Mouse (Mus musculus): ENCODE data around the gene Plpp7. TPM values are rescaled to one million over a fixed set of nuclear protein-coding genes. Genes with fewer than 3 reads are reported as not detected.
A peak's percentile ranks its signal among the peaks of the same experiment; 100 is the strongest.

Plpp7 gene
- polyA plus RNA-seq, 1 experiment from 2014 or later = 29.5 TPM

DNA sequence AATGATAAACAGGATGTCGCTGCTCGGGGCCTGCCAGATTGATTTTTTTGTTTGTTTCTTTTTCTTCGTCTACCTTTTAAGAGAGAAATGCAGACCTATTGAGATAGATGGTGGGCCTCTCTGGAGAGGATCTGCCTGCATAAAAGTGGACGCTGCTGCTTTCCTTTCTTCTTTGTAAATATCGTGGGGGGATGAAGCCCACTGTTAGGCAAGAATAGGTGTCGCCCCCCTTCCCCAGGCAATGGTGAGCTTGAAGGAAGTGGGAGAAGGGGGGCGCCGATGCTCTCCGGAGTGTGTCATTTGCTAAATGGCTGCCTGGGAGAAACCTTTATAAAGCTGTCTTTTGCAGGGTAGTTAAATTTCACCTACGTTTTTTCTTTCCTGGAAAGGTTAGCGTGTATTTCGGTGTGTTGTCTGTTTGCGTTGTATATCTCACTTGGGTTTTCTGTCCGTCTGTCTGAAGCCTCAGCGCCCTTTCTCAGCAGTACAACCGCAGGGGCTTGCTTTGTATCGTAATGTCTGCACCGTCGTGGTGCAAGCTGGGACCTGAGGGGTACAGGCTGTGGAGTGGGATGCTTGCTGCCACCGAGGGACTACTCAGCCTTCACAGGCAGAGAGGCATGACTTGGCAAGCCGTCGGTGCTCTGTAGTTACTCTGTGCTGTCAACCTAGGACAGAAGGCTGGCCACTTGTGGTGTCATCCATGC lies 56.5 kb downstream of the Plpp7 start:
- H3K36me3 ChIP-seq = no peaks in the 10 kb centered on the region
- peak overlapping the region; percentile 95 for H3K9ac ChIP-seq
- peak overlapping the region; percentile 86 for H3K4me3 ChIP-seq
- peak overlapping the region; percentile 82 for H3K4me2 ChIP-seq
- under 1% methylated on average over 22 of the region's 22 CpGs for WGBS
- peak overlapping the region; percentile 99 for H3K27ac ChIP-seq (replicated peaks)
- ATAC-seq (ENCODE audit: low FRiP score, low read depth) = 0 out of 2 replicates have a peak, but pooled peaks have one; percentile 33
- H3K27me3 ChIP-seq = no peaks in the 10 kb centered on the region
- H3K4me1 ChIP-seq (replicated peaks) = peaks cover 55% of the 10 kb centered on the region
- H3K9me3 ChIP-seq = no peaks in the 10 kb centered on the region

DNA sequence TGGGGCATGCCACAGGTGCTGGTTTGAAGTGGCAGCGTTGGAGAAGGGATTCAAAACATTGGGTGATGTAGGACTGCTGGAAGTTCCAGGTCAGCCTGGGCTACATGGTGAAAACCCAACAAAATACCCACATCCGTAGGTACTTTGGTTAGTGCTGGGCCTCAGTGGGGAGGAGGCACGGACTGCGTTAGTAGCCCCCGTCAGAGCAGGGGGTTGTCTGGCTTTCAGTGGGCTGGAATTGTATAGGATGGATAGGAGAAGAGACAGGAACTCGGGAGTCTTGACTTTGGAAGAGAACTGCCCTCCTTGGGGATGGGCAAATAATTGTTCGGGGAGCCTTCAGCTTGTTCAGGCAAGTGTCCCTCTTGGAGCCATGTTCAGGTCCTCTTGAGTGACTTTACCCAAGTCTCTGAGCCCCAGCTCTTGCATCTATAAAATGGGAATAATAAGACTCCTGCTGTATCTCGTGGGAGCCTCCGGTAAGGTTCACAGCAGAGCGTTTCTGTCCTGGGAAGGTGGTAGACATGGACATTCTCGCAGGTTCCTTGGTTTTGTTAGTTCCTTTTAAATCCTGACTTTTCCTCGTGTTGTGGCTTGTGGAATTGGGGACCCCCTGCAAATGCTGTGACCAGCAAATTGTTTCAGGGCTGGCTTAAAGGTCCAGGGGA lies 57.2 kb downstream of the Plpp7 start:
- Histone ChIP-seq H3K27me3 (no peaks in the 10 kb centered on the region), H3K27ac (replicated peaks) (peak overlapping the region; percentile 99), H3K9ac (peak overlapping the region; percentile 95), H3K4me2 (peak overlapping the region; percentile 82), H3K4me3 (peak overlapping the region; percentile 86), H3K4me1 (replicated peaks) (peaks cover 62% of the 10 kb centered on the region), H3K9me3 (no peaks in the 10 kb centered on the region), H3K36me3 (no peaks in the 10 kb centered on the region)
- 12% methylated on average over 12 of the region's 12 CpGs for WGBS
- ATAC-seq (ENCODE audit: low FRiP score, low read depth) = 0 out of 2 replicates have a peak, but pooled peaks have one; percentile 0

DNA sequence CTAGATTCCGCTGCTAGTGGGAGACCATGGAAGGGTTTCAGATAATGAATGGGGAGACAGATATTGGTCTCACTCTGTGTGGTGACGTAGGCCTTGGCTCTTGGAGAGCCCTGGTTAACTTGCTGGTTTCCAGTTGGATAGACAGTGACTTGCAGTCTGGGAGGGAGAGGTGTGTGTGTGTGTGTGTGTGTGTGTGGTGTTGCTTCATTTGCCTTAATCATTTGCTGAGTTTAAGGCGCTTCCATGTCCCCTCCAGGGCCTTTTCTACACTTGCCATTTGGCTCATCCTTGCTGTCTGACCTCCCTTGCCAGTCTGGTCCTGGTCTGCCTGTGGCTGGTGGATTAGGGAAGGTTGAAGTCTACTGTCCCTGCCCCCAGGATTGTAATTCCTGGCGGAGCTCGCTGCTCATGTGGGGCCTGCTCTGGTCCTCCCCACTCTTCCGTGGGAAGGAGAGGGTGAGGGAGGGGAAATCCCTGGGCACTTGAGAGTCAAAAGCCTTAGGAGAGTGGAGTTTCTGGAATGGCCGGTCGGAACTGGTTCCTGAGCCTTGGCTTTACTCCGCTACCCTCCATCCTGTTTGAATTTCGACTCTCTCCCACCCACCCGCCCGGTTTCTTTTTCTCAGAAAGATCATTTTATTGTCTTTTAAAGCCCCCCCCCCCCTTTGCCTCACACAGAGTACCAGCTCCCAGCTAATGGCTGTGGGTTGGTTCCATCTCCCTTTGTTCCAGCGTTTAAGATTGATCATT lies 57.9 kb downstream of the Plpp7 start:
- H3K27ac ChIP-seq (replicated peaks) = peak overlapping the region; percentile 99
- peaks cover 68% of the 10 kb centered on the region for H3K4me1 ChIP-seq (replicated peaks)
- peak overlapping the region; percentile 86 for H3K4me3 ChIP-seq
- no peak for ATAC-seq (ENCODE audit: low FRiP score, low read depth)
- peak overlapping the region; percentile 95 for H3K9ac ChIP-seq
- no peaks in the 10 kb centered on the region for H3K9me3 ChIP-seq
- no peaks in the 10 kb centered on the region for H3K27me3 ChIP-seq
- H3K4me2 ChIP-seq = peak overlapping the region; percentile 82
- WGBS = 2% methylated on average over 13 of the region's 13 CpGs
- H3K36me3 ChIP-seq = no peaks in the 10 kb centered on the region

DNA sequence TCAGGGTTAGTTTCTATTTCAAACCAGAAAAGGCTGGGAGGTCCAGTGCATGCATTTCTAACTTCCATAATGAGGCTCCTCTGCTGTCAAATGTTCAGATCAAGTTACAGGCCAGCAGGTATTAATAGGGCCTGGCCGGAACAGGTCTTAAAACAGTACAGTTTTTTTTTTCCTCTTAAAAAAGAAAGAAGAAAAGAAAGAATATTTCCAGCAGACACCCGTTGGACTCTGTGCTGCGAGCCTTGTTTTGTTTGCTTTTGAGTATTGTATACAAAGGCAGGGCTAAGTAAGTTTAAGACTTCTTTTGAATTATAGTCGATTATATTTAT lies 58.4 kb downstream of the Plpp7 start:
- Histone ChIP-seq H3K9me3 (no peaks in the 10 kb centered on the region), H3K27me3 (no peaks in the 10 kb centered on the region), H3K4me1 (replicated peaks) (peaks cover 73% of the 10 kb centered on the region), H3K36me3 (no peaks in the 10 kb centered on the region), H3K4me2 (peak overlapping the region; percentile 82), H3K9ac (peak overlapping the region; percentile 95), H3K4me3 (peak overlapping the region; percentile 86), H3K27ac (replicated peaks) (peak overlapping the region; percentile 99)
- WGBS = 14% methylated on average over 4 of the region's 4 CpGs
- no peak for ATAC-seq (ENCODE audit: low FRiP score, low read depth)

DNA sequence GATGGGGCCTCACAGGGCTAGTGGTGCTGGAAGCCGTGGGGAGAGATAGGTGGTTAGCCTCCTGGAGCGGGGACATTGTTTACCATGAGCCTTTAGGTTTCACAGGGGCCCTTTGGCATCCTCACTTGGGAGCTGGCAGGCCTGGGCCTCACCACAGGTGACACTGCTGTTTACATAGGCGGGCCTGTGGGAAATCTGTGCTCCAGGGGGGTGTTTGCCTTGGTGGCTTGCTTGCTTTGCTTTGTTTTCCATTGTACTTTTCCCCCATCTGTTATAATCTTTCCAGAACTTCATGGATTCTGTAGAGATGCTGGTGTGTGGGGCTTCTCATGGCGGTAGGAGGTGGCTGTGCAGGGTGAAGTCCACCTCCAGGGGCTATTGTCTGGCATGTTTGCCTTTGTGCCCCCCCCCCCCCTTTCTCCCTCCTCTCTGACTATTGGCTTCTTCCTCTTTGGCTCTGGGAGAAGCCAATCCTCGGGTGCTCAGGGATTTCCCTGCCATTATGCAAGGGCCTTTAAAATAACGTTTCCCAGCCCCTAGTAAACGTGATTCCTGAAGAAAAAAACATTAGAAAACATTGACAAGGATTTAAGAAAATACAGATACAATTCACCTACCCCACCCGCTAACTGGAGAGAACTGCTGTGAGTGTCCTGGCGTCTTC lies 59.1 kb downstream of the Plpp7 start:
- Histone ChIP-seq H3K4me1 (replicated peaks) (peaks cover 80% of the 10 kb centered on the region), H3K27ac (replicated peaks) (peak overlapping the region; percentile 99)
- WGBS = 23% methylated on average over 9 of the region's 9 CpGs

DNA sequence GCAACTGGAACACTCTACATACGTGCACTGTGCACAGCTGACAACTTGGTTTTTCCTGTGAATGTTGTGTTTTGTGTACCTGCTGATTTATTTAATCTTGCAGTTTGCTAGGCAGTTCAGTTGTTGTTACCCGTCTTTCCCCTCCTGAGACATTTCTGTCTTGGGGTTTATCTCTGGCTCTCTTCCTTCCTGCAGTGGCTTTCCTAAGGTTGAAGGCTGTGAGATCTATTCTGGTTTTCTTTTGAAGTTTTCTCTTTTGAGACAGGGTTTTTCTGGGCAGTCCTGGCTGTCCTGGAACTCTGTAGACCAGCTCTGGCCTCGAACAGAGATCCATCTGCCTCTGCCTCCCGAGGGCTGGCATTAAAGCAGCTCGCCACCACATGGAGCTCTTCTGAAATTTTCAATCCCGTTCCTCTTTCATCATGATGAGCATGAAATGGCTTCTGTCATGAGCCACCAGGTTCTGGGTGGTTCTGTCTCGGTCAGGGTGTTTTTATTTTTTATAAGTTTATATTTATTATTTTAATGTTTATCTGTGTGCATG lies 59.7 kb downstream of the Plpp7 start:
- 28% methylated on average over 7 of the region's 7 CpGs for WGBS
- peak overlapping the region; percentile 30; the same call in 1 of the 2 replicates for H3K27ac ChIP-seq (replicated peaks)

More for the DNA sequence above, 59.1 kb downstream of the Plpp7 start:
- H3K9ac ChIP-seq = peak overlapping the region; percentile 95
- H3K4me3 ChIP-seq = peak overlapping the region; percentile 86
- H3K9me3 ChIP-seq = no peaks in the 10 kb centered on the region
- no peak for ATAC-seq (ENCODE audit: low FRiP score, low read depth)
- no peaks in the 10 kb centered on the region for H3K27me3 ChIP-seq
- peak overlapping the region; percentile 82 for H3K4me2 ChIP-seq
- H3K36me3 ChIP-seq = no peaks in the 10 kb centered on the region

DNA sequence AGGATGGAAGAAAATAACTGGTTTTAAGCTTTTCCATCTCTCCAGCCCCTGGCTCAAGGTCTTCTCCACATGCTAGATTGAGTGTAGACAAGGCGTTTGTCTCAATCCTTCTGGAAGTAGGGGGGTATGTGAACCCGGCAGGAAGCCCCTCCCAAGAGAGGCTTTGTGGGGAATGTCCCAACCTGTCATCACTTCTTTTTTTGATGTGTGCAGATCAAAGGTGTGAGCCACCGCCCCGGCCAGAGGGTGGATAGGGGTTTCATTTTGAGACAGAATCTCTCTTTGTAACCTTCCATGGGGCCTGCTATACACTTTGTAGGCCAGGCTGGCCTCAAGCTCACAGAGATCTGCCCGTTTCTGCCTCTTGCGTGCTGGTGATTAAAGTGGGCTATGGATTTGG lies 60.3 kb downstream of the Plpp7 start:
- ATAC-seq (ENCODE audit: low FRiP score, low read depth) = no peak
- H3K4me1 ChIP-seq (replicated peaks) = peaks cover 84% of the 10 kb centered on the region
- WGBS = 70% methylated on average over 6 of the region's 6 CpGs
- no peak overlapping the region for H3K4me3 ChIP-seq
- H3K9me3 ChIP-seq = no peaks in the 10 kb centered on the region
- H3K4me2 ChIP-seq = no peak overlapping the region
- H3K27ac ChIP-seq (replicated peaks) = no peak overlapping the region
- no peak overlapping the region for H3K9ac ChIP-seq
- H3K36me3 ChIP-seq = no peaks in the 10 kb centered on the region
- H3K27me3 ChIP-seq = no peaks in the 10 kb centered on the region

More for the DNA sequence above, 59.7 kb downstream of the Plpp7 start:
- H3K4me1 ChIP-seq (replicated peaks) = peaks cover 84% of the 10 kb centered on the region
- ATAC-seq (ENCODE audit: low FRiP score, low read depth) = no peak
- H3K9me3 ChIP-seq = no peaks in the 10 kb centered on the region
- no peaks in the 10 kb centered on the region for H3K36me3 ChIP-seq
- H3K4me2 ChIP-seq = peak overlapping the region; percentile 82
- H3K27me3 ChIP-seq = no peaks in the 10 kb centered on the region
- H3K9ac ChIP-seq = no peak overlapping the region
- H3K4me3 ChIP-seq = no peak overlapping the region

DNA sequence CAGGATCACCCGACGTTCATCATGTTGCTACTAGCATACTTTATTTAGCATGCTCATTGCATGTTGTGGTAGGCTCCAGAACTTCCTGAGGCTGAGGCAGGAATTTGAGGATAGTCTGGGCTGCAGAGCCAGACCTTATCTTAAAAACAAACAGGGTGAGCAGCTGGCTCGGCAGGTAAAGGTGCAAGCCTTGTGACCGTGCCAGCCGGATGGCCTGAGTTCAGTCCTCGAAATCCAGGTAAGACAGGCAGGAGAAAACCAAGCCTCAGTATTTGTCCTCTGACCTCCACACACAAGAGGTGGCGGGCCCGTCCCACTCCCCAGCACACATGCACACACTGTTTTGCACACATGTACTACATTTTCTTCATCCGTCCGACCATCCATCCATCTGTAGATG lies 61.3 kb downstream of the Plpp7 start:
- WGBS = 59% methylated on average over 10 of the region's 10 CpGs
- Histone ChIP-seq H3K9me3 (no peaks in the 10 kb centered on the region), H3K27ac (replicated peaks) (peak overlapping the region; percentile 7), H3K4me2 (0 out of 2 replicates have a peak overlapping the region, but pooled peaks have one; percentile 8), H3K9ac (no peak overlapping the region), H3K4me1 (replicated peaks) (peaks cover 85% of the 10 kb centered on the region), H3K4me3 (no peak overlapping the region), H3K27me3 (no peaks in the 10 kb centered on the region), H3K36me3 (no peaks in the 10 kb centered on the region)
- no peak for ATAC-seq (ENCODE audit: low FRiP score, low read depth)

DNA sequence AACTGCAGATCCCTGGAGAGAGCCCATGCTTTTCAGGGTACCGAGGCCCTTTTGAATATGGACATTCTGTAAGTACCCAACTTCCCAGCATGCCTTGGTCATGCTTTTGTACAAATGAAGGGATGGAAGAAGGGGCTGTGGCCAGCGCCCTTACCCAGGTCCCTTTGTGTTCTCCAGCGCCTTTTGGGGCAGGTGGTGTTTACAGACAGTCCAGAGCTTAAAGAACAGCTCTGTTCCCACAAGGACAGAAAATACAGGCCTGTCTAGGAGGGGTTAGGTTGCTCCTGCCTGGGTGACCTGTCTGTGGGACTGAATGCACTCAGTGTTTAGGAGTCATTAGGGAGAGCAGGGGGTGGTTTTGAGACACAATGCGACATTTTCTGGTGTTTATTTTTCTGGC lies 62.0 kb downstream of the Plpp7 start:
- no peak for ATAC-seq (ENCODE audit: low FRiP score, low read depth)
- Histone ChIP-seq H3K4me1 (replicated peaks) (peaks cover 82% of the 10 kb centered on the region), H3K9ac (no peak overlapping the region), H3K27me3 (no peaks in the 10 kb centered on the region), H3K4me2 (peak overlapping the region; percentile 8; the same call in 1 of the 2 replicates), H3K27ac (replicated peaks) (peak overlapping the region; percentile 7), H3K9me3 (no peaks in the 10 kb centered on the region), H3K36me3 (no peaks in the 10 kb centered on the region), H3K4me3 (no peak overlapping the region)
- 14% methylated on average over 4 of the region's 4 CpGs for WGBS

DNA sequence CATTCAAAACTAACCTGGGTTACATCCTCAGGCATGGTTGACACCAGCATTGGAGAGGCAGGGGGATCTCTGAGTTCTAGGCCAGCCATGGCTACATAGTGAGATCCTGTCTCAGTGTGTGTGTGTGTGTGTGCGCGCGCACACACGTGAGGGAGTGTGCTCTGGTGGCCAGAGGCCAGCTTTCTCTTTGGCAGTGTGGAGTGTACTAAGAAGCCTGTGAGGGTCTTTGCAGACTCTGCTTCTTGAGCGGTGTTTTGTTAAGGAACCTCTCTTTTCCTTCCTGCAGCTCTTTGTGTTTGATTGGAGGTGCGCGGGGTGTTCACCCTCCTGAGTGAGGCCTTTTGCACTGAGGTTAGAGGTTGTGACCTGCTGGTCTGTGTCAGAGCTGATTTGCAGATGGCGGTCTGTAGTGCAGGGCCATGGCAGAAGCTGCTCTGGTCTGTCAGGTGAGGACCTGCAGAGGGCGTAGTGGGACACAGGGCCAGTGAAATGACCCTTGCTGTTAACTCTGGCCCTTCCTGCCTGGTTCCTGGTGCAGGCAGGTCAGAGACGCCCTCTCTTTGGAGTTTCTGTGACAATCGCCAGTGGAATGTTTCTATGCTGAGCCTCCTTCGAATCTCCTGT lies 63.4 kb downstream of the Plpp7 start:
- no peak overlapping the region for H3K4me3 ChIP-seq
- 65% methylated on average over 12 of the region's 12 CpGs for WGBS
- no peaks in the 10 kb centered on the region for H3K36me3 ChIP-seq
- H3K27ac ChIP-seq (replicated peaks) = no peak overlapping the region; the same call in 1 of the 2 replicates
- no peak overlapping the region for H3K9ac ChIP-seq
- no peaks in the 10 kb centered on the region for H3K27me3 ChIP-seq
- H3K9me3 ChIP-seq = no peaks in the 10 kb centered on the region
- H3K4me2 ChIP-seq = no peak overlapping the region
- H3K4me1 ChIP-seq (replicated peaks) = peaks cover 68% of the 10 kb centered on the region
- no peak for ATAC-seq (ENCODE audit: low FRiP score, low read depth)

All from hindbrain, embryonic 15.5 days (tissue).